Mouse (Mus musculus) testis, adult 2 months (tissue): ENCODE data around the gene Ero1lb. TPM values are rescaled to one million over a fixed set of nuclear protein-coding genes. Genes with fewer than 3 reads are reported as not detected.
A peak's percentile ranks its signal among the peaks of the same experiment; 100 is the strongest.

Source experiments
- H3K27ac ChIP-seq: fragments of 200-500 bp; 2 replicates; pipeline ENCODE4 v1.5.1; 2012; ENCODE audit warnings: low read depth, low read length; ENCODE audit not compliant: control insufficient read depth, insufficient read depth
- H3K27me3 ChIP-seq: fragments of 200-500 bp; 2 replicates; pipeline ENCODE4 v1.6.1; 2012; ENCODE audit warnings: mild to moderate bottlenecking, low read length, moderate library complexity; ENCODE audit not compliant: control insufficient read depth, insufficient read depth
- H3K36me3 ChIP-seq: fragments of 200-500 bp; 2 replicates; pipeline ENCODE4 v1.6.1; 2012; ENCODE audit warnings: mild to moderate bottlenecking, low read length; ENCODE audit not compliant: control insufficient read depth, insufficient read depth
- H3K4me1 ChIP-seq: fragments of 200-500 bp; 2 replicates; pipeline ENCODE4 v1.6.1; 2012; ENCODE audit warnings: low read length; ENCODE audit not compliant: control insufficient read depth, insufficient read depth
- H3K4me3 ChIP-seq: fragments of 200-500 bp; 2 replicates; pipeline ENCODE4 v1.5.1; 2012; ENCODE audit warnings: low read depth, mild to moderate bottlenecking, low read length, moderate library complexity, mixed read lengths; ENCODE audit not compliant: control insufficient read depth
- CTCF ChIP-seq: fragments of 200-500 bp; IDR thresholded peaks from 2 replicates; pipeline ENCODE4 v1.5.1; 2012; ENCODE audit warnings: low read depth, mild to moderate bottlenecking, inconsistent platforms, low read length, moderate library complexity; ENCODE audit not compliant: control insufficient read depth, insufficient read depth, insufficient replicate concordance
- POLR2A ChIP-seq: fragments of 200-500 bp; IDR thresholded peaks from 2 replicates; pipeline ENCODE4 v1.6.1; 2012; ENCODE audit warnings: low read depth, mild to moderate bottlenecking, inconsistent platforms, low read length, moderate library complexity; ENCODE audit not compliant: control insufficient read depth
- polyA plus RNA-seq: library from polyadenylated mRNA; depleted of rRNA; stranded (reverse); fragments of >200 nt; gene quantifications from 2 replicates; pipeline ENCODE4 v1.2.3, GENCODE M21; 2012; rRNA removed

Ero1lb gene
- polyA plus RNA-seq, result 50.6 and 61.3 TPM in 2 replicates

GRCm38 (mm10) chr13:12565621-12566390, at the start of gene Ero1lb:
Ero1lb (plus strand) TSS chr13:12565874.
- no peaks in the 10 kb centered on the region for H3K36me3 ChIP-seq
- peak within 1 kb of the TSS; percentile 92 for H3K4me3 ChIP-seq
- H3K27me3 ChIP-seq, result no peaks in the 10 kb centered on the region
- no peaks in the 10 kb centered on the region for H3K4me1 ChIP-seq
- H3K27ac ChIP-seq, result peak within 1 kb of the TSS; percentile 93
- TF ChIP-seq POLR2A, result peak; percentile 93
- no peak for TF ChIP-seq CTCF

GRCm38 (mm10) chr13:12519371-12519770, 46.3 kb upstream of the Ero1lb start:
- TF ChIP-seq POLR2A (no peak), CTCF (no peak)
- H3K27ac ChIP-seq, result no peak overlapping the region
- peaks cover 16% of the 10 kb centered on the region for H3K4me1 ChIP-seq
- no peaks in the 10 kb centered on the region for H3K36me3 ChIP-seq
- peak overlapping the region; percentile 42 for H3K4me3 ChIP-seq
- no peaks in the 10 kb centered on the region for H3K27me3 ChIP-seq

- Histone ChIP-seq H3K27ac (no peak within 1 kb of the TSS; the same call in 1 of the 2 replicates), H3K36me3 (no peaks in the 10 kb centered on the region), H3K27me3 (no peaks in the 10 kb centered on the region), H3K4me3 (peak within 1 kb of the TSS; percentile 81), H3K4me1 (peaks cover 16% of the 10 kb centered on the region)
- TF ChIP-seq POLR2A (no peak), CTCF (no peak)
Observed at GRCm38 (mm10) chr13:12519955-12520584, 45.6 kb upstream of the Ero1lb start, which contains the start of gene Edaradd. Edaradd (minus strand) TSS chr13:12520438.

GRCm38 (mm10) chr13:12522346-12522745, 43.3 kb upstream of the Ero1lb start:
- Histone ChIP-seq H3K27ac (no peak overlapping the region), H3K36me3 (no peaks in the 10 kb centered on the region), H3K4me3 (no peak overlapping the region), H3K27me3 (no peaks in the 10 kb centered on the region), H3K4me1 (peaks cover 23% of the 10 kb centered on the region)
- TF ChIP-seq POLR2A, result no peak
- TF ChIP-seq CTCF, result no peak

GRCm38 (mm10) chr13:12525678-12526077, 40.0 kb upstream of the Ero1lb start:
- H3K27ac ChIP-seq, result peak overlapping the region; percentile 66
- H3K27me3 ChIP-seq, result no peaks in the 10 kb centered on the region
- no peak overlapping the region for H3K4me3 ChIP-seq
- H3K36me3 ChIP-seq, result no peaks in the 10 kb centered on the region
- TF ChIP-seq CTCF, result no peak
- TF ChIP-seq POLR2A, result no peak
- peaks cover 6% of the 10 kb centered on the region for H3K4me1 ChIP-seq

- Histone ChIP-seq H3K27ac (no peak overlapping the region), H3K4me1 (no peaks in the 10 kb centered on the region)
- TF ChIP-seq POLR2A (no peak), CTCF (no peak)
Observed at GRCm38 (mm10) chr13:12534628-12535027, 31.0 kb upstream of the Ero1lb start.

GRCm38 (mm10) chr13:12537971-12538370, 27.7 kb upstream of the Ero1lb start:
- no peaks in the 10 kb centered on the region for H3K27me3 ChIP-seq
- no peak for TF ChIP-seq POLR2A
- no peaks in the 10 kb centered on the region for H3K36me3 ChIP-seq
- no peak overlapping the region for H3K4me3 ChIP-seq
- peaks cover 7% of the 10 kb centered on the region for H3K4me1 ChIP-seq
- H3K27ac ChIP-seq, result no peak overlapping the region

More at GRCm38 (mm10) chr13:12534628-12535027, 31.0 kb upstream of the Ero1lb start:
- Histone ChIP-seq H3K4me3 (no peak overlapping the region), H3K36me3 (no peaks in the 10 kb centered on the region), H3K27me3 (no peaks in the 10 kb centered on the region)
